Mouse (Mus musculus) MEL (cell line): Measurements from ENCODE around the gene Fkbp2. TPM values are rescaled to one million over a fixed set of nuclear protein-coding genes. Genes with fewer than 3 reads are reported as not detected.

ENCODE experiments used
- DNase-seq: peaks from one replicate; pipeline ENCODE4 v3.0.0; 2011; ENCODE audit warnings: low read depth, low spot score
- H3K27ac ChIP-seq: 2 replicates; pipeline ENCODE4 v1.5.1; 2012; ENCODE audit warnings: low read depth, mild to moderate bottlenecking, control low read depth, low read length, moderate library complexity; ENCODE audit not compliant: control insufficient read depth
- H3K27me3 ChIP-seq, 2 experiments: fragments of 150-350 bp in 1 of 2; sonication (generic) in 1 of 2; 2 replicates each; pipeline ENCODE4 v1.6.1; 2012; ENCODE audit warnings: low read length in 2 of 2, mild to moderate bottlenecking in 2 of 2, improper control_type of control experiment in 1 of 2, moderate library complexity in 1 of 2; ENCODE audit not compliant: insufficient read depth in 2 of 2, control insufficient read depth in 1 of 2
- H3K36me3 ChIP-seq, 2 experiments: 2 replicates each; pipeline ENCODE4 v1.6.1; 2012 to 2014; ENCODE audit warnings: low read length in 2 of 2, improper control_type of control experiment in 1 of 2, inconsistent platforms in 1 of 2, mild to moderate bottlenecking in 1 of 2; ENCODE audit not compliant: insufficient read depth in 2 of 2, control insufficient read depth in 1 of 2
- H3K4me1 ChIP-seq, 2 experiments: fragments of 150-350 bp in 1 of 2; sonication (generic) in 1 of 2; 2 replicates each; pipeline ENCODE4 v1.6.1; 2012; ENCODE audit warnings: low read length in 2 of 2, improper control_type of control experiment in 1 of 2, mild to moderate bottlenecking in 1 of 2; ENCODE audit not compliant: insufficient read depth in 2 of 2, control insufficient read depth in 1 of 2
- H3K4me3 ChIP-seq, 2 experiments: fragments of 150-350 bp in 1 of 2; sonication (generic) in 1 of 2; 2 replicates each; pipeline ENCODE4 v1.5.1; 2012; ENCODE audit warnings: low read depth in 2 of 2, low read length in 2 of 2, mild to moderate bottlenecking in 2 of 2, moderate library complexity in 2 of 2, control low read depth in 1 of 2, improper control_type of control experiment in 1 of 2; ENCODE audit not compliant: control insufficient read depth in 1 of 2, insufficient read depth in 1 of 2
- H3K79me2 ChIP-seq: 2 replicates; pipeline ENCODE4 v1.6.1; 2012; ENCODE audit warnings: mild to moderate bottlenecking, low read length, moderate library complexity; ENCODE audit not compliant: control insufficient read depth, poor library complexity, insufficient read depth
- H3K9ac ChIP-seq: 2 replicates; pipeline ENCODE4 v1.6.1; 2012; ENCODE audit warnings: low read depth, mild to moderate bottlenecking, control low read depth, low read length, moderate library complexity; ENCODE audit not compliant: control insufficient read depth, poor library complexity, severe bottlenecking
- H3K9me3 ChIP-seq: fragments of 150-350 bp; sonication (generic); replicated peaks from 2 replicates; pipeline ENCODE4 v1.6.1; 2012; ENCODE audit warnings: mild to moderate bottlenecking, low read length, improper control_type of control experiment, moderate library complexity; ENCODE audit not compliant: insufficient read depth
- CHD1 ChIP-seq: IDR thresholded peaks from 2 replicates; pipeline ENCODE4 v1.6.1; 2012; ENCODE audit warnings: low read depth, mild to moderate bottlenecking, inconsistent platforms, low read length, improper control_type of control experiment
- CHD2 ChIP-seq: IDR thresholded peaks from 2 replicates; pipeline ENCODE4 v1.6.1; 2011; ENCODE audit warnings: low read length, improper control_type of control experiment
- CTCF ChIP-seq, 3 experiments: IDR thresholded peaks in 2 of 3; conservative IDR thresholded peaks in 1 of 3; 2 replicates each; pipeline ENCODE4 v1.5.1; 2011 to 2012; ENCODE audit warnings: low read length in 3 of 3, low read depth in 2 of 3, mild to moderate bottlenecking in 2 of 3, improper control_type of control experiment in 1 of 3, inconsistent platforms in 1 of 3, mixed read lengths in 1 of 3, moderate library complexity in 1 of 3; ENCODE audit not compliant: control insufficient read depth in 1 of 3, insufficient read depth in 1 of 3, poor library complexity in 1 of 3, severe bottlenecking in 1 of 3
- E2F4 ChIP-seq: IDR thresholded peaks from 2 replicates; pipeline ENCODE4 v1.6.1; 2011; ENCODE audit warnings: low read depth, low read length, improper control_type of control experiment, borderline replicate concordance
- ELF1 ChIP-seq: IDR thresholded peaks from 2 replicates; pipeline ENCODE4 v1.6.1; 2014; ENCODE audit warnings: low read depth, mild to moderate bottlenecking, inconsistent platforms, low read length, improper control_type of control experiment, moderate library complexity
- EP300 ChIP-seq, 2 experiments: IDR thresholded peaks; 2 replicates each; pipeline ENCODE4 v1.6.1; 2011; ENCODE audit warnings: improper control_type of control experiment in 2 of 2, low read length in 2 of 2, low read depth in 1 of 2, mild to moderate bottlenecking in 1 of 2
- ETS1 ChIP-seq: IDR thresholded peaks from 2 replicates; pipeline ENCODE4 v1.6.1; 2012; ENCODE audit warnings: low read depth, mild to moderate bottlenecking, inconsistent platforms, low read length, improper control_type of control experiment, moderate library complexity
- GABPA ChIP-seq: IDR thresholded peaks from 2 replicates; pipeline ENCODE4 v1.6.1; 2012; ENCODE audit warnings: low read depth, mild to moderate bottlenecking, inconsistent platforms, low read length, improper control_type of control experiment, moderate library complexity
- GATA1 ChIP-seq: IDR thresholded peaks from 2 replicates; pipeline ENCODE4 v1.6.1; 2011; ENCODE audit warnings: low read depth, low read length, improper control_type of control experiment
- HCFC1 ChIP-seq: IDR thresholded peaks from 2 replicates; pipeline ENCODE4 v1.6.1; 2012; ENCODE audit warnings: low read depth, mild to moderate bottlenecking, inconsistent platforms, low read length, improper control_type of control experiment, moderate library complexity
- JUND ChIP-seq: IDR thresholded peaks from 2 replicates; pipeline ENCODE4 v1.6.1; 2011; ENCODE audit warnings: low read depth, mild to moderate bottlenecking, improper control_type of control experiment, low read length
- KAT2A ChIP-seq: conservative IDR thresholded peaks from 2 replicates; pipeline ENCODE4 v1.6.1; 2012; ENCODE audit warnings: low read depth, low read length, improper control_type of control experiment, inconsistent platforms
- MAFK ChIP-seq: IDR thresholded peaks from 2 replicates; pipeline ENCODE4 v1.6.1; 2011; ENCODE audit warnings: low read depth, mild to moderate bottlenecking, low read length, improper control_type of control experiment, borderline replicate concordance
- MAX ChIP-seq: IDR thresholded peaks from 2 replicates; pipeline ENCODE4 v1.6.1; 2011; ENCODE audit warnings: low read length, improper control_type of control experiment
- MAZ ChIP-seq: IDR thresholded peaks from 2 replicates; pipeline ENCODE4 v1.6.1; 2012; ENCODE audit warnings: low read depth, mild to moderate bottlenecking, inconsistent platforms, low read length, improper control_type of control experiment
- MEF2A ChIP-seq: IDR thresholded peaks from 2 replicates; pipeline ENCODE4 v1.6.1; 2014; ENCODE audit warnings: low read depth, mild to moderate bottlenecking, inconsistent platforms, low read length, improper control_type of control experiment; ENCODE audit not compliant: poor library complexity, insufficient replicate concordance, severe bottlenecking; ENCODE audit errors: extremely low read depth
- MXI1 ChIP-seq: IDR thresholded peaks from 2 replicates; pipeline ENCODE4 v1.6.1; 2011; ENCODE audit warnings: mild to moderate bottlenecking, low read depth, low read length, improper control_type of control experiment
- MYC ChIP-seq: IDR thresholded peaks from 2 replicates; pipeline ENCODE4 v1.6.1; 2011; ENCODE audit warnings: low read depth, mild to moderate bottlenecking, low read length, improper control_type of control experiment, moderate library complexity
- NRF1 ChIP-seq: IDR thresholded peaks from 2 replicates; pipeline ENCODE4 v1.6.1; 2014; ENCODE audit warnings: low read depth, mild to moderate bottlenecking, inconsistent platforms, low read length, improper control_type of control experiment, moderate library complexity; ENCODE audit not compliant: poor library complexity, insufficient read depth, severe bottlenecking
- POLR2AphosphoS2 ChIP-seq: IDR thresholded peaks from 2 replicates; pipeline ENCODE4 v1.6.1; 2011; ENCODE audit warnings: low read length, improper control_type of control experiment
- POLR2AphosphoS5 ChIP-seq: IDR thresholded peaks from 2 replicates; pipeline ENCODE4 v1.6.1; 2012; ENCODE audit warnings: low read depth, borderline replicate concordance, mild to moderate bottlenecking, inconsistent platforms, low read length, moderate library complexity, mixed read lengths
- RAD21 ChIP-seq: IDR thresholded peaks from 2 replicates; pipeline ENCODE4 v1.6.1; 2011; ENCODE audit warnings: mild to moderate bottlenecking, low read depth, low read length, improper control_type of control experiment
- SIN3A ChIP-seq: IDR thresholded peaks from 2 replicates; pipeline ENCODE4 v1.6.1; 2012; ENCODE audit warnings: low read length, improper control_type of control experiment, inconsistent platforms
- TBP ChIP-seq: IDR thresholded peaks from 2 replicates; pipeline ENCODE4 v1.8.0; 2011; ENCODE audit warnings: low read depth, low read length, improper control_type of control experiment
- TCF12 ChIP-seq: IDR thresholded peaks from 2 replicates; pipeline ENCODE4 v1.6.1; 2014; ENCODE audit warnings: low read depth, mild to moderate bottlenecking, inconsistent platforms, low read length, improper control_type of control experiment, moderate library complexity
- UBTF ChIP-seq: IDR thresholded peaks from 2 replicates; pipeline ENCODE4 v1.6.1; 2012; ENCODE audit warnings: low read depth, mild to moderate bottlenecking, inconsistent platforms, low read length, improper control_type of control experiment, moderate library complexity, borderline replicate concordance; ENCODE audit not compliant: insufficient read depth
- USF1 ChIP-seq: IDR thresholded peaks from 2 replicates; pipeline ENCODE4 v1.6.1; 2014; ENCODE audit warnings: low read depth, mild to moderate bottlenecking, inconsistent platforms, low read length, improper control_type of control experiment, moderate library complexity
- USF2 ChIP-seq, 2 experiments: IDR thresholded peaks; 2 replicates each; pipeline ENCODE4 v1.6.1; 2011 to 2012; ENCODE audit warnings: improper control_type of control experiment in 2 of 2, low read length in 2 of 2, borderline replicate concordance in 1 of 2, inconsistent platforms in 1 of 2, low read depth in 1 of 2, mild to moderate bottlenecking in 1 of 2; ENCODE audit not compliant: insufficient read depth in 1 of 2
- ZC3H11A ChIP-seq: IDR thresholded peaks from 2 replicates; pipeline ENCODE4 v1.6.1; 2012; ENCODE audit warnings: low read depth, mild to moderate bottlenecking, inconsistent platforms, low read length, improper control_type of control experiment
- ZKSCAN1 ChIP-seq: IDR thresholded peaks from 2 replicates; pipeline ENCODE4 v1.6.1; 2012; ENCODE audit warnings: low read depth, mild to moderate bottlenecking, inconsistent platforms, low read length, improper control_type of control experiment, moderate library complexity
- ZMIZ1 ChIP-seq: IDR thresholded peaks from 2 replicates; pipeline ENCODE4 v1.6.1; 2012; ENCODE audit warnings: low read depth, mild to moderate bottlenecking, inconsistent platforms, low read length, improper control_type of control experiment, moderate library complexity
- ZNF384 ChIP-seq: IDR thresholded peaks from 2 replicates; pipeline ENCODE4 v1.6.1; 2012; ENCODE audit warnings: low read depth, mild to moderate bottlenecking, inconsistent platforms, low read length, improper control_type of control experiment
- polyA plus RNA-seq, 2 experiments: library from polyadenylated mRNA; stranded (reverse) in 1 of 2; unstranded in 1 of 2; fragments of >175 nt in 1 of 2; fragments of >200 nt in 1 of 2; gene quantifications; 2 replicates each; pipeline versions ENCODE4 v1.2.1 to v1.2.4; 2012; ENCODE audit warnings: low replicate concordance in 2 of 2, low read depth in 1 of 2; ENCODE audit not compliant: insufficient read length in 2 of 2, insufficient read depth in 1 of 2, missing spikeins in 1 of 2
- total RNA-seq: library from RNA; depleted of rRNA; stranded (reverse); fragments of 300-350 nt; gene quantifications from 2 replicates; pipeline ENCODE4 v1.2.3, GENCODE M21; 2012

The Fkbp2 gene
- total and polyA plus RNA-seq, 3 experiments: 53.9 to 167 TPM; not detected in 1

DNA sequence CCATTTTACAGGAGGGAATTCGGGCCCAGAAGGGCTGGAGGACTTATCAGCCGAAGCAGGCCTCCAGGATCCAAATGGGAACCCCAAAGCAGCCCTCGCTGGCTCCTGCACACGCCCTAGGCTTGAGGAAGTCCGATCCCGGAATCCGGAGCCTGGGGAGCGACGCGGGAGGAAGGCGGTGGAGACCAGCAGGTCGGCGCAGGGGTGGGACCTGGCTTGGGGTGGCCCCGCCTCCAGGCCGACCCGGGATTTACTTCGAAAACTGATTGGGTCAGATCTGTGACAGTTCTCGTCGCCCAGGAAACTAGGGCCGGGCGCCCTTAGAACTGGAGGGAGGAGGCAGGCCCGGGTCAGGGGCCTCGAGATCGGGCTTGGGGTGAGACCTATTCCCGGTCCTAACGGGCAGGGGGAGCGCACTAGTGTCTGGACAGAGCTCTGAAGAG, 38.0 kb downstream of the Fkbp2 start, which contains the start of gene Gpr137 (continued):
- no peak for TF ChIP-seq ZC3H11A
- no peak for TF ChIP-seq CTCF (IDR thresholded peaks at IDR 0.05 in 2 of 3, conservative IDR thresholded peaks at IDR 0.05 in 1 of 3; ENCODE audit: control insufficient read depth in 1 of 3, insufficient read depth in 1 of 3, low read depth in 2 of 3, low read length in 3 of 3, poor library complexity in 1 of 3, severe bottlenecking in 1 of 3)

GRCm38 (mm10) chr19:6941372-6942248, 38.7 kb downstream of the Fkbp2 start, which contains the start of gene Bad:
Bad (plus strand) TSS chr19:6941861.
- peaks cover 8% of the 10 kb centered on the region; the same call in 1 of the 2 replicates for H3K79me2 ChIP-seq
- peak within 1 kb of the TSS; percentile 72 to 78 for H3K4me3 ChIP-seq
- H3K36me3 ChIP-seq: peaks cover 0 to 2% of the 10 kb centered on the region in 2 experiments; a peak in 1 of 4 replicates
- H3K27ac ChIP-seq: peak within 1 kb of the TSS; percentile 75
- no peaks in the 10 kb centered on the region for H3K9me3 ChIP-seq
- peak within 1 kb of the TSS; percentile 92 for H3K9ac ChIP-seq
- peaks cover 0 to 10% of the 10 kb centered on the region in 2 experiments; a peak in 2 of 4 replicates for H3K4me1 ChIP-seq
- DNase-seq: peak; percentile 93
- H3K27me3 ChIP-seq: no peaks in the 10 kb centered on the region
- TF ChIP-seq ETS1 (no peak), ELF1 (peak; percentile 95), NRF1 (peak; percentile 81), KAT2A (no peak; the same call in 1 of the 2 replicates), ZNF384 (no peak), POLR2AphosphoS2 (no peak), CHD1 (no peak), MAZ (0 out of 2 replicates have a peak, but pooled peaks have one; percentile 47), CHD2 (no peak), TCF12 (no peak), CTCF (IDR thresholded peaks at IDR 0.05 in 2 of 3, conservative IDR thresholded peaks at IDR 0.05 in 1 of 3; ENCODE audit: control insufficient read depth in 1 of 3, insufficient read depth in 1 of 3, low read depth in 2 of 3, low read length in 3 of 3, poor library complexity in 1 of 3, severe bottlenecking in 1 of 3) (no peak), POLR2AphosphoS5 (no peak), E2F4 (no peak), ZMIZ1 (peak; percentile 20; the same call in 1 of the 2 replicates), RAD21 (no peak), MAFK (no peak), UBTF (no peak), TBP (no peak), ZKSCAN1 (no peak), MAX (no peak), HCFC1 (peak; percentile 87), MEF2A (no peak), MXI1 (peak; percentile 89), GATA1 (no peak), MYC (no peak), SIN3A (peak; percentile 83), GABPA (no peak), USF2 (IDR thresholded peaks at IDR 0.05; ENCODE audit: borderline replicate concordance in 1 of 2, insufficient read depth in 1 of 2, low read depth in 1 of 2, low read length in 2 of 2) (no peak), JUND (no peak), USF1 (no peak), EP300 (IDR thresholded peaks at IDR 0.05; ENCODE audit: low read depth in 1 of 2, low read length in 2 of 2) (no peak)
